ENCODE assay signal across 17 mouse cellular contexts in the genomic region with DNA sequence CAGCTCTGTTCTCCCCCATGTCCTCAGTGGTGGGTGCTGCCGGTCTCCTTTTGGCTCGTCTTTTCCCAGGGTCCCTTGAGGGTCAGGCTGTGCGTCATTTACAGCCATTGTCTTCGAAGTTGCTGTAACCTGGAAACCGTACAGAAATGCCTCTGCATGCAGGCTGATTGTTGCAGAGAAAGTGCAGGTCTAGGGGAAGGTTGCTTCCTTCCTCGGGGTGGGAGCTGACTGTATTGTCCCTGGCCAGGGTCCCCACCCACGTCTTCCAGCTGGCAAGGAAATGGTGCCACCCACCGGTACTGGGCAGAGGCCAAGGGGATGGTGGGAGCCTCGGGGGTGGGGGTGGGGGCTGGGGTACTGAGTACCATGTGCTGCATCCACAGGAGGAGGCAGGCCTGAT. TPM values are rescaled to one million over a fixed set of nuclear protein-coding genes. Genes with fewer than 3 reads are reported as not detected.
A peak's percentile ranks its signal among the peaks of the same experiment; 100 is the strongest.
DNase-seq lines count a peak whose midpoint lies in the region; ATAC-seq lines count a peak whose summit lies in the region.
"Had no signal": no experiment of that assay in that cellular context is flagged by ENCODE, and none has a peak within 500 bp of the region (broad histone marks: within the 10 kb centered on the region; RNA-seq: fewer than 3 reads in every experiment).

No protein-coding gene starts in this region.

- H3K4me2 ChIP-seq in hindbrain, embryonic 13.5 days: no peak overlapping the region
- H3K4me2 ChIP-seq in hindbrain, embryonic 11.5 days (replicated peaks; ENCODE audit: low read depth, low read length): no peak overlapping the region
- H3K4me2 ChIP-seq in midbrain, embryonic 13.5 days (replicated peaks): no peak overlapping the region
- H3K4me2 ChIP-seq in midbrain, embryonic 14.5 days (ENCODE audit: low read length): no peak overlapping the region
- H3K4me2 ChIP-seq in liver, embryonic 12.5 days: no peak overlapping the region

- no peak for DNase-seq in hindbrain, embryonic 11.5 days (ENCODE audit: low spot score)
- no peak for DNase-seq in midbrain, embryonic 14.5 days
- DNase-seq in heart, postnatal 36 days: peak; percentile 43 to 47
- DNase-seq in liver: no peak
- DNase-seq: adrenal gland, postnatal 36 days; cerebellum, adult 8-10 months; gastrocnemius, postnatal 25 days; kidney, adult 11 months; layer of hippocampus, adult 9-11 months; liver, postnatal 0 days; thymus, adult 18-20 months had no signal

- intact Hi-C loops in heart, postnatal 36 days (cut with DNase I): no loop called here

- H3K36me3 ChIP-seq in hindbrain, embryonic 13.5 days: no peaks in the 10 kb centered on the region
- H3K36me3 ChIP-seq in hindbrain, embryonic 11.5 days (ENCODE audit: control insufficient read depth, insufficient read depth, low read length): no peaks in the 10 kb centered on the region
- no peaks in the 10 kb centered on the region for H3K36me3 ChIP-seq in midbrain, embryonic 13.5 days
- no peaks in the 10 kb centered on the region for H3K36me3 ChIP-seq in midbrain, embryonic 14.5 days (ENCODE audit: control insufficient read depth, insufficient read depth, low read length)
- no peaks in the 10 kb centered on the region for H3K36me3 ChIP-seq in liver, embryonic 12.5 days

- no peak overlapping the region for H3K27ac ChIP-seq in hindbrain, embryonic 13.5 days
- no peak overlapping the region for H3K27ac ChIP-seq in hindbrain, embryonic 11.5 days (ENCODE audit: low read depth, low read length)
- no peak overlapping the region for H3K27ac ChIP-seq in midbrain, embryonic 13.5 days
- H3K27ac ChIP-seq in midbrain, embryonic 14.5 days (replicated peaks; ENCODE audit: low read depth, low read length): no peak overlapping the region
- no peak overlapping the region for H3K27ac ChIP-seq in liver, embryonic 12.5 days

- no peaks in the 10 kb centered on the region for H3K9me3 ChIP-seq in hindbrain, embryonic 13.5 days
- no peaks in the 10 kb centered on the region for H3K9me3 ChIP-seq in hindbrain, embryonic 11.5 days (ENCODE audit: control insufficient read depth, low read length)
- no peaks in the 10 kb centered on the region for H3K9me3 ChIP-seq in midbrain, embryonic 13.5 days
- no peaks in the 10 kb centered on the region for H3K9me3 ChIP-seq in midbrain, embryonic 14.5 days (ENCODE audit: control insufficient read depth, low read length)
- H3K9me3 ChIP-seq in liver, embryonic 12.5 days (replicated peaks): no peaks in the 10 kb centered on the region
- H3K9me3 ChIP-seq: megakaryocyte, embryonic 14.5 days had no signal

- ATAC-seq in hindbrain, embryonic 13.5 days (ENCODE audit: low FRiP score): peak; percentile 52
- ATAC-seq in hindbrain, embryonic 11.5 days (ENCODE audit: low FRiP score): no peak
- ATAC-seq in midbrain, embryonic 13.5 days: peak; percentile 32; the same call in 1 of the 2 replicates
- no peak for ATAC-seq in midbrain, embryonic 14.5 days (ENCODE audit: low FRiP score, low TSS enrichment)
- ATAC-seq in liver, embryonic 12.5 days: no peak
- ATAC-seq: liver, postnatal 0 days had no signal

- no peak overlapping the region for H3K9ac ChIP-seq in hindbrain, embryonic 13.5 days
- H3K9ac ChIP-seq in hindbrain, embryonic 11.5 days (ENCODE audit: low read depth, low read length): no peak overlapping the region
- no peak overlapping the region for H3K9ac ChIP-seq in midbrain, embryonic 13.5 days (replicated peaks)
- H3K9ac ChIP-seq in midbrain, embryonic 14.5 days (replicated peaks; ENCODE audit: low read length): no peak overlapping the region
- H3K9ac ChIP-seq in liver, embryonic 12.5 days: no peak overlapping the region
- H3K9ac ChIP-seq: liver, postnatal 0 days had no signal

- WGBS in hindbrain, embryonic 13.5 days: 41% methylated on average over 9 of the region's 9 CpGs
- 57% methylated on average over 9 of the region's 9 CpGs for WGBS in hindbrain, embryonic 11.5 days
- 68% methylated on average over 9 of the region's 9 CpGs for WGBS in midbrain, embryonic 13.5 days
- WGBS in midbrain, embryonic 14.5 days: 58% methylated on average over 9 of the region's 9 CpGs
- WGBS in liver, embryonic 12.5 days (ENCODE audit: insufficient replicate concordance): 41% methylated on average over 9 of the region's 9 CpGs

- peaks cover 10% of the 10 kb centered on the region for H3K27me3 ChIP-seq in hindbrain, embryonic 13.5 days
- H3K27me3 ChIP-seq in hindbrain, embryonic 11.5 days (ENCODE audit: control insufficient read depth, insufficient read depth, low read length): peaks cover 2% of the 10 kb centered on the region
- H3K27me3 ChIP-seq in midbrain, embryonic 13.5 days: peaks cover 7% of the 10 kb centered on the region; the same call in 1 of the 2 replicates
- no peaks in the 10 kb centered on the region for H3K27me3 ChIP-seq in midbrain, embryonic 14.5 days (ENCODE audit: control insufficient read depth, insufficient read depth, low read length)
- H3K27me3 ChIP-seq in liver, embryonic 12.5 days (replicated peaks): peaks cover 16% of the 10 kb centered on the region

- no peak overlapping the region for H3K4me3 ChIP-seq in hindbrain, embryonic 13.5 days
- no peak overlapping the region for H3K4me3 ChIP-seq in hindbrain, embryonic 11.5 days (ENCODE audit: low read depth, low read length)
- H3K4me3 ChIP-seq in midbrain, embryonic 13.5 days (replicated peaks): no peak overlapping the region
- H3K4me3 ChIP-seq in midbrain, embryonic 14.5 days (replicated peaks; ENCODE audit: low read depth, low read length): no peak overlapping the region
- H3K4me3 ChIP-seq in liver, embryonic 12.5 days: no peak overlapping the region
- H3K4me3 ChIP-seq: megakaryocyte, embryonic 14.5 days had no signal

- peaks cover 18% of the 10 kb centered on the region for H3K4me1 ChIP-seq in hindbrain, embryonic 13.5 days (replicated peaks)
- no peaks in the 10 kb centered on the region for H3K4me1 ChIP-seq in hindbrain, embryonic 11.5 days (replicated peaks; ENCODE audit: control insufficient read depth, insufficient read depth, low read length)
- H3K4me1 ChIP-seq in midbrain, embryonic 13.5 days (replicated peaks): 0 out of 2 replicates have a peak, but pooled peaks cover 5% of the 10 kb centered on the region
- H3K4me1 ChIP-seq in midbrain, embryonic 14.5 days (ENCODE audit: control insufficient read depth, insufficient read depth, low read length): no peaks in the 10 kb centered on the region
- H3K4me1 ChIP-seq in liver, embryonic 12.5 days: no peaks in the 10 kb centered on the region

RNA-seq across cellular contexts. Expression of gene Fbln2, which starts 6.2 kb away (rescaled TPM):
- polyA plus RNA-seq in hindbrain, embryonic 13.5 days (2015; fragmentation: Nextera tagmentation; extraction: Ambion mirVana): 27.4 and 32.0 TPM in 2 replicates
- 30.7 and 36.5 TPM in 2 replicates for polyA plus RNA-seq in hindbrain, embryonic 11.5 days (2014; fragmentation: Nextera tagmentation; extraction: Ambion mirVana)
- 10.8 and 11.1 TPM in 2 replicates for polyA plus RNA-seq in midbrain, embryonic 13.5 days (2015; fragmentation: Nextera tagmentation; extraction: Ambion mirVana)
- polyA plus RNA-seq in midbrain, embryonic 14.5 days (2014; fragmentation: Nextera tagmentation; extraction: Ambion mirVana): 4.8 and 12.0 TPM in 2 replicates
- total RNA-seq in heart, postnatal 36 days (2021): 10 to 100 TPM; 65.7 to 83.2 TPM
- 15.9 and 17.0 TPM in 2 replicates for polyA plus RNA-seq in liver, embryonic 12.5 days (2016; fragmentation: Nextera tagmentation; extraction: Ambion mirVana)
- total RNA-seq: common myeloid progenitor, adult 5-6 weeks; hematopoietic stem cell, adult 5-6 weeks had no signal

Comparison
In these comparisons a context has a peak if more than half of its experiments do, and no peak if none do; other contexts are left out.
1. ATAC-seq: peak in hindbrain, embryonic 13.5 days (single experiment) and midbrain, embryonic 13.5 days (single experiment); none in hindbrain, embryonic 11.5 days (single experiment), midbrain, embryonic 14.5 days (single experiment) and liver, embryonic 12.5 days (single experiment).
2. DNase-seq: peak in heart, postnatal 36 days (2 of 2); none in hindbrain, embryonic 11.5 days (single experiment), midbrain, embryonic 14.5 days (single experiment) and liver (single experiment).